Mouse (Mus musculus) kidney, embryonic 15.5 days (tissue): ENCODE measurements at regions not wholly inside any gene's neighbourhood (a gene's known extent, or its start where the extent isn't known, plus 50 kb on each side); places are given as distances from the start of the nearest gene placed in this dataset.
A peak's percentile ranks its signal among the peaks of the same experiment; 100 is the strongest.

Source experiments
- ATAC-seq: fragments of 200-750 bp; cut with Nextera tagmentation; replicated peaks from 2 replicates; pipeline ENCODE4 v1.8.0; 2017; ENCODE audit warnings: moderate TSS enrichment; ENCODE audit not compliant: low FRiP score
- H3K27ac ChIP-seq: fragments of 300-500 bp; sonication (generic); 2 replicates; pipeline ENCODE4 v1.5.1; 2015; ENCODE audit warnings: mild to moderate bottlenecking, inconsistent platforms
- H3K27me3 ChIP-seq: fragments of 300-500 bp; sonication (generic); 2 replicates; pipeline ENCODE4 v1.6.1; 2015; ENCODE audit warnings: inconsistent platforms
- H3K36me3 ChIP-seq: fragments of 300-500 bp; sonication (generic); 2 replicates; pipeline ENCODE4 v1.6.1; 2015; ENCODE audit warnings: inconsistent platforms
- H3K4me1 ChIP-seq: fragments of 300-500 bp; sonication (generic); 2 replicates; pipeline ENCODE4 v1.6.1; 2015; ENCODE audit warnings: inconsistent platforms
- H3K4me2 ChIP-seq: fragments of 300-500 bp; sonication (generic); 2 replicates; pipeline ENCODE4 v1.6.1; 2015; ENCODE audit warnings: moderate library complexity, mild to moderate bottlenecking, inconsistent platforms
- H3K4me3 ChIP-seq: fragments of 300-500 bp; sonication (generic); replicated peaks from 2 replicates; pipeline ENCODE4 v1.5.1; 2015; ENCODE audit warnings: mild to moderate bottlenecking, inconsistent platforms
- H3K9ac ChIP-seq: fragments of 300-500 bp; sonication (generic); 2 replicates; pipeline ENCODE4 v1.6.1; 2015; ENCODE audit warnings: mild to moderate bottlenecking, inconsistent platforms
- H3K9me3 ChIP-seq: fragments of 300-500 bp; sonication (generic); replicated peaks from 2 replicates; pipeline ENCODE4 v1.6.1; 2016; ENCODE audit warnings: inconsistent platforms
- WGBS: fragments of 180-500 bp; shearing (Covaris S2); methylation state at CpG from one replicate; pipeline ENCODE4 v1.1.7; 2015; ENCODE audit warnings: mixed read lengths; 5-methylcytosine and 5-hydroxymethylcytosine counted together

GRCm38 (mm10) chr12:42987018-42987606, 1223.0 kb downstream of the Dnajb9 start:
- H3K4me3 ChIP-seq = no peak overlapping the region
- H3K27ac ChIP-seq = no peak overlapping the region
- ATAC-seq = no peak
- no peak overlapping the region for H3K9ac ChIP-seq
- H3K27me3 ChIP-seq = no peaks in the 10 kb centered on the region
- WGBS = 34% methylated on average over 2 of the region's 2 CpGs
- no peaks in the 10 kb centered on the region for H3K36me3 ChIP-seq
- H3K9me3 ChIP-seq = no peaks in the 10 kb centered on the region
- no peaks in the 10 kb centered on the region for H3K4me1 ChIP-seq
- no peak overlapping the region for H3K4me2 ChIP-seq

- H3K9me3 ChIP-seq = no peaks in the 10 kb centered on the region
- no peak overlapping the region for H3K27ac ChIP-seq
- H3K9ac ChIP-seq = no peak overlapping the region
- no peak for ATAC-seq
- WGBS = 73% methylated on average over 1 of the region's 1 CpGs
- no peaks in the 10 kb centered on the region for H3K4me1 ChIP-seq
- H3K27me3 ChIP-seq = no peaks in the 10 kb centered on the region
- no peak overlapping the region for H3K4me3 ChIP-seq
- H3K36me3 ChIP-seq = no peaks in the 10 kb centered on the region
- no peak overlapping the region for H3K4me2 ChIP-seq
Observed at GRCm38 (mm10) chr12:42986505-42986904, 1223.6 kb downstream of the Dnajb9 start.

- Histone ChIP-seq H3K36me3 (no peaks in the 10 kb centered on the region), H3K27me3 (no peaks in the 10 kb centered on the region), H3K9ac (no peak overlapping the region), H3K4me2 (no peak overlapping the region), H3K9me3 (no peaks in the 10 kb centered on the region), H3K27ac (no peak overlapping the region), H3K4me1 (no peaks in the 10 kb centered on the region), H3K4me3 (no peak overlapping the region)
- 87% methylated on average over 1 of the region's 1 CpGs for WGBS
- ATAC-seq = no peak
Observed at GRCm38 (mm10) chr12:42986096-42986495, 1224.0 kb downstream of the Dnajb9 start.

- no peak overlapping the region for H3K27ac ChIP-seq
- H3K4me2 ChIP-seq = no peak overlapping the region
- ATAC-seq = no peak
- no peaks in the 10 kb centered on the region for H3K9me3 ChIP-seq
- 79% methylated on average over 3 of the region's 3 CpGs for WGBS
- no peaks in the 10 kb centered on the region for H3K4me1 ChIP-seq
- no peak overlapping the region for H3K4me3 ChIP-seq
- no peak overlapping the region for H3K9ac ChIP-seq
- H3K27me3 ChIP-seq = no peaks in the 10 kb centered on the region
- H3K36me3 ChIP-seq = no peaks in the 10 kb centered on the region
Observed at GRCm38 (mm10) chr12:42978828-42979227, 1231.3 kb downstream of the Dnajb9 start.

GRCm38 (mm10) chr12:42972766-42973165, 1237.4 kb downstream of the Dnajb9 start:
- H3K4me2 ChIP-seq = no peak overlapping the region

GRCm38 (mm10) chr12:42961535-42961934, 1248.6 kb downstream of the Dnajb9 start:
- 73% methylated on average over 2 of the region's 2 CpGs for WGBS
- no peaks in the 10 kb centered on the region for H3K4me1 ChIP-seq
- no peak overlapping the region for H3K27ac ChIP-seq
- no peaks in the 10 kb centered on the region for H3K36me3 ChIP-seq
- no peak for ATAC-seq
- H3K9me3 ChIP-seq = no peaks in the 10 kb centered on the region
- H3K4me3 ChIP-seq = no peak overlapping the region
- H3K9ac ChIP-seq = no peak overlapping the region
- H3K4me2 ChIP-seq = no peak overlapping the region
- no peaks in the 10 kb centered on the region for H3K27me3 ChIP-seq

More at GRCm38 (mm10) chr12:42972766-42973165, 1237.4 kb downstream of the Dnajb9 start:
- H3K9me3 ChIP-seq = no peaks in the 10 kb centered on the region
- ATAC-seq = peak; percentile 81
- H3K4me3 ChIP-seq = no peak overlapping the region
- no peaks in the 10 kb centered on the region for H3K36me3 ChIP-seq
- H3K9ac ChIP-seq = no peak overlapping the region
- no peaks in the 10 kb centered on the region for H3K4me1 ChIP-seq
- no peak overlapping the region for H3K27ac ChIP-seq
- no peaks in the 10 kb centered on the region for H3K27me3 ChIP-seq
- WGBS = 60% methylated on average over 4 of the region's 4 CpGs

- no peak overlapping the region for H3K9ac ChIP-seq
- H3K9me3 ChIP-seq = no peaks in the 10 kb centered on the region
- H3K27ac ChIP-seq = no peak overlapping the region
- H3K27me3 ChIP-seq = no peaks in the 10 kb centered on the region
- no peak overlapping the region for H3K4me2 ChIP-seq
- H3K4me3 ChIP-seq = no peak overlapping the region
- H3K36me3 ChIP-seq = no peaks in the 10 kb centered on the region
- no peak for ATAC-seq
- H3K4me1 ChIP-seq = no peaks in the 10 kb centered on the region
- WGBS = 77% methylated on average over 2 of the region's 2 CpGs
Observed at GRCm38 (mm10) chr12:42947961-42948360, 1262.2 kb downstream of the Dnajb9 start.

- no peak for ATAC-seq
- H3K27ac ChIP-seq = no peak overlapping the region
- no peaks in the 10 kb centered on the region for H3K4me1 ChIP-seq
- no peak overlapping the region for H3K9ac ChIP-seq
- H3K27me3 ChIP-seq = no peaks in the 10 kb centered on the region
- no peaks in the 10 kb centered on the region for H3K36me3 ChIP-seq
- no peak overlapping the region for H3K4me2 ChIP-seq
- no peak overlapping the region for H3K4me3 ChIP-seq
- 71% methylated on average over 2 of the region's 2 CpGs for WGBS
- H3K9me3 ChIP-seq = no peaks in the 10 kb centered on the region
Observed at GRCm38 (mm10) chr12:42914374-42914773, 1295.8 kb downstream of the Dnajb9 start.
